8 mouse cellular contexts compared by ENCODE assay signal in the genomic region with DNA sequence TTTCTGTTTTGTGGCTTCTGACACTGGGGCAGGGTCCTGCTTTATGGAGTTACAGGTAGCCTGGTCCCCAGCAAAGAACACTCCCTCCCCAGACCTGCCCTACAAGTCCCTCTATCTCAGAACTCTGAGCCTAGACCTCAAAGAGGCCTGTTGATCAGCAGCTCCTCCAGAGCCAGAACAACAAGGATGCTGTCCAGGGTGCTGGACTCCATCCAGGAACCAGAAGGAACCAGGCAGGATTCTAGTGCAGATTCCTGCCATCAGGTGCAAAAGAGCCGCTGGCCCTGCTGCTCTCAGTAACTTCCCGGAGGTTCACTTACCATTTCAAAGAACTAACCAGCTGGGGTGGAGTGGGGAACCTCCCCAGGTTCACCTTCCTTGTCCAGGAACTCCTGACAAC.
A peak's percentile ranks its signal among the peaks of the same experiment; 100 is the strongest.
DNase-seq lines count a peak whose midpoint lies in the region.

No protein-coding gene starts in this region.

- DNase-seq in heart, postnatal 14 days = peak; percentile 30 to 65
- DNase-seq in heart, adult 11 months = no peak
- DNase-seq in B cell, adult 2 months = peak; percentile 7 to 12
- peak; percentile 79 for DNase-seq in brain, adult 2 months (ENCODE audit: low read depth, low spot score)
- DNase-seq in kidney, postnatal 25 days = peak; percentile 50 to 56
- DNase-seq in right cerebral cortex, postnatal 4 days = no peak
- no peak for DNase-seq in Muller cell, postnatal 12 days (ENCODE audit: inconsistent ontology term)
- no peak for DNase-seq in spleen, postnatal 4 days (ENCODE audit: low spot score in 2 of 2)

- intact Hi-C loops in heart, postnatal 14 days (cut with DNase I) = loop anchor here (5.0 kb wide), 1 partner anchor 44 kb away; no protein-coding TSS in a partner anchor

Comparison
In these comparisons a context has a peak if more than half of its experiments do, and no peak if none do; other contexts are left out.
1. DNase-seq: peak in heart, postnatal 14 days (2 of 2), B cell, adult 2 months (2 of 2), brain, adult 2 months (single experiment) and kidney, postnatal 25 days (2 of 2); none in heart, adult 11 months (single experiment), right cerebral cortex, postnatal 4 days (single experiment), Muller cell, postnatal 12 days (single experiment) and spleen, postnatal 4 days (0 of 2).